Mouse (Mus musculus): Measurements from ENCODE around the gene Adtrp. TPM values are rescaled to one million over a fixed set of nuclear protein-coding genes. Genes with fewer than 3 reads are reported as not detected.

Adtrp gene
- 0.07 and 0.51 TPM in 2 replicates for polyA plus RNA-seq (2012; rRNA removed)

DNA sequence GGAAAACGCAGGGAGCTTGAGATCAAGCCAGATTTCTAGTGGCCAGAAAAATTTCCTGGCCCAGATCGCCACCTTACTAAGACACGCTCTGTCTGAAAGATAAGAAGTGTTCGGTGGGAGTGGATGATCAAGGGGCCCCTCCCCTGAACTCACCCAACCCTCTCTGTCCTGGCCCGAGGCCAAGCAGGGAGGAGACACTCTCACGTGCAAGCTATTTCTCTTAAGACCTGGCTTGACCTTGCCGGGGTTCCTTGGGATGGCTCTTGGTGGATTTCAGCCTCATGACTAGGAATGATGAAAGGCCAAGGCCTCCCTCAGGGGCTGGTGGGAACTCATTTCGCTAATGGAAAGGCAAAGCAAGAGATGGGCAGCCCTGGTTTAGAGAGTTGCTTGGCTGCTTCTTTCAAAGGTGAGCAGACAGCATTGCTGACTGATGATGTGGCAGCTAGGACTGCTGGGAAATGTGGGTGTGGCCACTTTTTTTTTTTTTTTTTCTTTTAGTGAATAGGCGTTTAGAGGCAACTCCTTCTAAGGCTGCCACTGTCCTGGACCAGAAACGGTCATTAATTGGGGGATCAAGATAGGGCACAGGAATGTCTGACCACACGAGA is at the start of gene Adtrp:
Gene Adtrp (minus strand): TSS at position 169 of the 611 bp plus-strand sequence.
- TF ChIP-seq CTCF (IDR thresholded peaks at IDR 0.05; ENCODE audit: borderline replicate concordance, insufficient read depth, low read depth, low read length) = no peak
- no peak for TF ChIP-seq POLR2A (IDR thresholded peaks at IDR 0.05; ENCODE audit: borderline replicate concordance, insufficient read depth, low read length)
- Histone ChIP-seq H3K4me1 (ENCODE audit: control insufficient read depth, insufficient read depth, low read length) (no peaks in the 10 kb centered on the region), H3K27ac (ENCODE audit: insufficient read depth, low read length) (no peak within 1 kb of the TSS), H3K4me3 (replicated peaks; ENCODE audit: insufficient read depth, low read depth, low read length) (no peak within 1 kb of the TSS), H3K27me3 (ENCODE audit: control insufficient read depth, insufficient read depth, low read length) (no peaks in the 10 kb centered on the region)
- DNase-seq = no peak
- 65% methylated on average over 11 of the region's 11 CpGs for WGBS

DNA sequence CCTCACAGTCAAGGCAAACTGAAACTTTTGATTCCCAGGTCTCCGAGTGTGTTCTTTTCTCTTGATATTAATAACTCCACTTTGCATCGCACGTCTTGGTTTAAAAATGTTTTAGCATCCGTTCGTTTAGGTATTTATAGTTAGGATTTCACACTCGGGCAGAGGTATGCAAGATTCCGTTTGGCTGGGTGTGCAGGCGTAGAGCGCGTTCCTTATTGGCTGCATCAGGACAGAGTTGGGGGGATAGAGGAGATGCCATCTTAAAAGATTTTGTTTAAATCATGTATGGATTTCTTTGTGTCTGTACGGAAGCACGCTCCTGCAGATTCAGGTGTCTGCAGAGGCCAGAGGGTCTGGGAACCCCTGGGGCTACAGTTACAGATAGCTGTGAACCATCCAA is 44.5 kb upstream of the Adtrp start:
- Histone ChIP-seq H3K27ac (ENCODE audit: insufficient read depth, low read length) (no peak overlapping the region), H3K4me1 (ENCODE audit: control insufficient read depth, insufficient read depth, low read length) (no peaks in the 10 kb centered on the region), H3K4me3 (replicated peaks; ENCODE audit: insufficient read depth, low read depth, low read length) (no peak overlapping the region), H3K27me3 (ENCODE audit: control insufficient read depth, insufficient read depth, low read length) (no peaks in the 10 kb centered on the region)
- no peak for DNase-seq
- 95% methylated on average over 12 of the region's 12 CpGs for WGBS
- TF ChIP-seq CTCF (IDR thresholded peaks at IDR 0.05; ENCODE audit: borderline replicate concordance, insufficient read depth, low read depth, low read length) (no peak), POLR2A (IDR thresholded peaks at IDR 0.05; ENCODE audit: borderline replicate concordance, insufficient read depth, low read length) (no peak)

DNA sequence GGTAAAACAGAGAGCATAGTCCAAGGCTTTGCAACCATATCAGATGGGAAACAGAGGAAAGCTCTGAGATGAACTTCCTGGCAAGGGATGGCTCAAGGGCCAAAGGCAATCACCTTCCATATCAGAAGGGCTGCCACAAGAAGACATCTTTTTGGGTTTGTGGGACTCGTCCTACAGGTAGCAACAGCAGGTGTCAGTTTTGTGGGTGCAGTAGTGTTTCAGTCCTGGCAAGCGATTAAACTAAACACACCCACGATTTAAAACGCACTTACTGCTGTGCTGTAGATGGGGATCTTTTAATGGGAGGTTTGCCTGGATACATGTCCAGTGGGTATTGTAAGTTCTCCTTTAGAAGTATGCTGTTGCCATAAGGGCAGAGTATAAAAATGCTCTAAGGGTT is 43.1 kb upstream of the Adtrp start:
- Histone ChIP-seq H3K4me1 (ENCODE audit: control insufficient read depth, insufficient read depth, low read length) (no peaks in the 10 kb centered on the region), H3K27me3 (ENCODE audit: control insufficient read depth, insufficient read depth, low read length) (no peaks in the 10 kb centered on the region), H3K27ac (ENCODE audit: insufficient read depth, low read length) (no peak overlapping the region), H3K4me3 (replicated peaks; ENCODE audit: insufficient read depth, low read depth, low read length) (no peak overlapping the region)
- DNase-seq = no peak
- TF ChIP-seq POLR2A (IDR thresholded peaks at IDR 0.05; ENCODE audit: borderline replicate concordance, insufficient read depth, low read length) = no peak
- TF ChIP-seq CTCF (IDR thresholded peaks at IDR 0.05; ENCODE audit: borderline replicate concordance, insufficient read depth, low read depth, low read length) = no peak
- WGBS = 85% methylated on average over 4 of the region's 4 CpGs

DNA sequence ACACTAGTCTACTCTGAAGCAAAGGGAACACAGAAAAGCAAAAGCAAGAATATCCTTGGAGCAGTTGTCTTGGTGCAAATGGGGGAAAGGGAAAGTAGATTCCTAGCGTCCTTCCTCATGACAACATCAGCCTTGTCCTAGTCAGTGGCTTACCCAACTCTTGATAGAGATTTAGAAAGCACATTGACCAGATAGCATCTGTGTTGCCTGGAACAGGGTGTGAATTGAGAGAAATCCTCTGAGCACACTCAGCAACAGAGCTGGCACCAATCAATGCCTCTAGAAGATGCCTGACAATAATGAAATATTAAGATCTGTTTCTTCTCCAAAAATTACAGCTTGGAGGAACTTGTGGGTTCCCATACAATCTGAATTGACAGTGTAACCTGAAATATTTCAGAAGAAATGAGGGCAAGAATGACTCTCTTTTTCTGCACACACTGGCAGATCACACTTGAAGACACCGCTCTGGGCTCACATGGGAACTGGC is 42.7 kb upstream of the Adtrp start:
- H3K27me3 ChIP-seq (ENCODE audit: control insufficient read depth, insufficient read depth, low read length) = no peaks in the 10 kb centered on the region
- no peak overlapping the region for H3K27ac ChIP-seq (ENCODE audit: insufficient read depth, low read length)
- TF ChIP-seq CTCF (IDR thresholded peaks at IDR 0.05; ENCODE audit: borderline replicate concordance, insufficient read depth, low read depth, low read length) (no peak), POLR2A (IDR thresholded peaks at IDR 0.05; ENCODE audit: borderline replicate concordance, insufficient read depth, low read length) (no peak)
- no peaks in the 10 kb centered on the region for H3K4me1 ChIP-seq (ENCODE audit: control insufficient read depth, insufficient read depth, low read length)
- no peak for DNase-seq
- 89% methylated on average over 2 of the region's 2 CpGs for WGBS
- no peak overlapping the region for H3K4me3 ChIP-seq (replicated peaks; ENCODE audit: insufficient read depth, low read depth, low read length)

DNA sequence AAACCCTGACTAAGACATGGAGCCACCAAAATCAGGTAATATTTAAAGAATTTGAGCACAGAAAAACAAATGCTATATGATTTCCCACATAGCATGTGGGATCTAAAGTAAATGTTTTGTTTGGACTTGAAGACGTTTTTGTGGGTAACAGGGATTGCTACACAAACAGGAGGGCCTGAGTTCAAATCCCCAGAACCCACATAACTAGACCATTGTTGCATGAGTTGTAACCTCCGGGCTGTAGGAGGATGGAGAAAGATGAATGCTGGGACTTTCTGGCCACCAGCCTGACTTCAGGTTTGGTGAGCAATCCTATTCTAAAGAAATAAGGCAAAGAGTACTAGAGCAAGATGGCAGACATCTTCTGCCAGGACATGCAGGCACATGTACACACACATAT is 41.2 kb upstream of the Adtrp start:
- no peak for DNase-seq
- Histone ChIP-seq H3K27me3 (ENCODE audit: control insufficient read depth, insufficient read depth, low read length) (no peaks in the 10 kb centered on the region), H3K27ac (ENCODE audit: insufficient read depth, low read length) (no peak overlapping the region), H3K4me1 (ENCODE audit: control insufficient read depth, insufficient read depth, low read length) (no peaks in the 10 kb centered on the region), H3K4me3 (replicated peaks; ENCODE audit: insufficient read depth, low read depth, low read length) (no peak overlapping the region)
- WGBS = 81% methylated on average over 2 of the region's 2 CpGs
- TF ChIP-seq CTCF (IDR thresholded peaks at IDR 0.05; ENCODE audit: borderline replicate concordance, insufficient read depth, low read depth, low read length) (no peak), POLR2A (IDR thresholded peaks at IDR 0.05; ENCODE audit: borderline replicate concordance, insufficient read depth, low read length) (no peak)

DNA sequence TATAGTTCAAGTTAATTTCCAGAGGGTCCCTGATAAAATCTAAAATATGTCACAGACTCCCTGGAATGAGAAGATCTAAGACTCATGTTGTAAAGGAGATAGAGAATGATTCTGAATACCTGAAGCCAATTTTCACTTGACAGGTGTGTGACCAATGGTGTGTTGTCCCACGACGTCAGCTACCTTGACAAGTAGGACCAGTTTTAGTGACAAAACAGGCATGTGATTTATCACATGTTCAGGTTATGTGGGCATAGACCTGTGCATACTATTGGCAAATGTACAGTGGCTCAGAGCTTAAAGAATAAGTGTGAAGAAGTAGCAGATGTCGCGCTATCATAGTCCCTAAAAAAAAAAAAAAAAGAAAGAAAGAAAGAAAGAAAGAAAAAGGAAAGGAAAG is 38.6 kb upstream of the Adtrp start:
- Histone ChIP-seq H3K27ac (ENCODE audit: insufficient read depth, low read length) (no peak overlapping the region), H3K4me3 (replicated peaks; ENCODE audit: insufficient read depth, low read depth, low read length) (no peak overlapping the region), H3K27me3 (ENCODE audit: control insufficient read depth, insufficient read depth, low read length) (no peaks in the 10 kb centered on the region), H3K4me1 (ENCODE audit: control insufficient read depth, insufficient read depth, low read length) (no peaks in the 10 kb centered on the region)
- DNase-seq = no peak
- TF ChIP-seq CTCF (IDR thresholded peaks at IDR 0.05; ENCODE audit: borderline replicate concordance, insufficient read depth, low read depth, low read length) = no peak
- 90% methylated on average over 4 of the region's 4 CpGs for WGBS

DNA sequence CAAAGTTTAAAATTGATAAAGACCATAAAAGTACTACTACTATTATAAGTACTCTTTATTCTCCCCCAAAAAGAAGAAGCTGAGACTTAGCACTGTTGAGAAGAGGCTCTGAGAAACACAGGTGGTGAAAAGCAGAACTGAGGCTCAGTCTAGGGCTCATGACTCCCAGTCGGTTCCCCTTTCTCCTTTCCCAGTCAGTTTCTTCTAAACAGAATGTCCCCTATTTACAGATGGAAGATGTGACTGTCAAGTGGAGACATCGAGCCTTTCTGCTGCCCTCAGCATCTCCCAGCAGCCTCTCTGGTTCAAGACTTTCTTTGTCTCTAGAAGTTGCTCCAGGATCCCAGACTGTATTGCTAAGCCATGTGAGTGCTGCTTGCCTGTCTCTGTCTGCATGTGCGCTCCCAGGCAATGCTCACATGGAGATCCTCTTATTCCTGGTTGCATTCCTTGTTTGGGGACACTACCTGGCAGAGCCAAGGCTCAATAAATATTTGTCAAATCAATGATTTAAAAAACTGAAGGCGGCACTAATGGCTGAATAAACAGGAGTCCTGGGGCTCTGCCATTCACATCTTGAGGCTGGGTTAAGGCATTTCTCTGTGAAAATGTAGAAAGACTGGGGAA is 36.3 kb upstream of the Adtrp start:
- WGBS = 70% methylated on average over 4 of the region's 4 CpGs
- Histone ChIP-seq H3K4me3 (replicated peaks; ENCODE audit: insufficient read depth, low read depth, low read length) (no peak overlapping the region), H3K27me3 (ENCODE audit: control insufficient read depth, insufficient read depth, low read length) (no peaks in the 10 kb centered on the region), H3K4me1 (ENCODE audit: control insufficient read depth, insufficient read depth, low read length) (no peaks in the 10 kb centered on the region), H3K27ac (ENCODE audit: insufficient read depth, low read length) (no peak overlapping the region)
- no peak for DNase-seq
- TF ChIP-seq POLR2A (IDR thresholded peaks at IDR 0.05; ENCODE audit: borderline replicate concordance, insufficient read depth, low read length) (no peak), CTCF (IDR thresholded peaks at IDR 0.05; ENCODE audit: borderline replicate concordance, insufficient read depth, low read depth, low read length) (no peak)

DNA sequence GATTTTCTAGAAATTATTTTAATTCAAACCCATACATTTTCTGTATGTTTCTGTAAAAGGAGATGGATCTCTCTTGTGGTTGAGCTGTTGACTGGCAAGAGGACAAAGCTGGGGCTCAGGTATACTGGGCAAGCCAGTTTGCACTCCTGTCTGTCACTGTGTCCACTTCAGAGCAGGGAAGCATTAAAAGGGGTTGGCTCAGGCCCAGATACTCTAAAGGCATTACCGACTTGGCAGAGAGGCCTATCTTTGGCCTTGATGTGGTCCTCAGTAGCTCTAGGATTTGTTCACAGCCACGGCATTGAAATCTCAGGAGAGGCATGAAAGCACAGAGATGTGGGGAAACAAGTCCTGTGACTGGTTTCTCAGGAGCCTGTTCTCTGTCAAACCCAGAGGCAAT is 33.7 kb upstream of the Adtrp start:
- no peak for DNase-seq
- WGBS = 15% methylated on average over 2 of the region's 2 CpGs
- no peaks in the 10 kb centered on the region for H3K4me1 ChIP-seq (ENCODE audit: control insufficient read depth, insufficient read depth, low read length)
- no peak overlapping the region for H3K4me3 ChIP-seq (replicated peaks; ENCODE audit: insufficient read depth, low read depth, low read length)
- no peak for TF ChIP-seq CTCF (IDR thresholded peaks at IDR 0.05; ENCODE audit: borderline replicate concordance, insufficient read depth, low read depth, low read length)
- no peak for TF ChIP-seq POLR2A (IDR thresholded peaks at IDR 0.05; ENCODE audit: borderline replicate concordance, insufficient read depth, low read length)
- H3K27ac ChIP-seq (ENCODE audit: insufficient read depth, low read length) = no peak overlapping the region
- H3K27me3 ChIP-seq (ENCODE audit: control insufficient read depth, insufficient read depth, low read length) = no peaks in the 10 kb centered on the region

All from cerebellum, adult 2 months (tissue).